Mouse (Mus musculus): ENCODE data around the gene D630003M21Rik. TPM values are rescaled to one million over a fixed set of nuclear protein-coding genes. Genes with fewer than 3 reads are reported as not detected.

Gene D630003M21Rik
- polyA plus RNA-seq, 1 experiment from 2014 or later = 2.4 TPM

- Histone ChIP-seq H3K9me3 (no peaks in the 10 kb centered on the region), H3K4me2 (peak overlapping the region; percentile 4; the same call in 1 of the 2 replicates), H3K27ac (replicated peaks) (no peak overlapping the region), H3K9ac (no peak overlapping the region), H3K4me3 (no peak overlapping the region), H3K27me3 (no peaks in the 10 kb centered on the region), H3K4me1 (replicated peaks) (peaks cover 8% of the 10 kb centered on the region; the same call in 1 of the 2 replicates), H3K36me3 (no peaks in the 10 kb centered on the region)
- 26% methylated on average over 10 of the region's 10 CpGs for WGBS
- ATAC-seq (ENCODE audit: low FRiP score, low read depth) = no peak
Observed at GRCm38 (mm10) chr2:158210958-158211357, 18.1 kb downstream of the D630003M21Rik start.

GRCm38 (mm10) chr2:158210503-158210902 lies 18.5 kb downstream of the D630003M21Rik start:
- no peak overlapping the region for H3K4me3 ChIP-seq
- H3K4me1 ChIP-seq (replicated peaks) = peaks cover 4% of the 10 kb centered on the region; the same call in 1 of the 2 replicates
- no peaks in the 10 kb centered on the region for H3K36me3 ChIP-seq
- H3K27me3 ChIP-seq = no peaks in the 10 kb centered on the region
- WGBS = 53% methylated on average over 4 of the region's 4 CpGs
- H3K9me3 ChIP-seq = no peaks in the 10 kb centered on the region
- no peak overlapping the region for H3K27ac ChIP-seq (replicated peaks)
- no peak overlapping the region for H3K9ac ChIP-seq
- ATAC-seq (ENCODE audit: low FRiP score, low read depth) = no peak
- no peak overlapping the region for H3K4me2 ChIP-seq

- no peak overlapping the region for H3K9ac ChIP-seq
- H3K4me1 ChIP-seq (replicated peaks) = peaks cover 6% of the 10 kb centered on the region; the same call in 1 of the 2 replicates
- H3K27ac ChIP-seq (replicated peaks) = no peak overlapping the region
- H3K4me2 ChIP-seq = no peak overlapping the region
- H3K9me3 ChIP-seq = no peaks in the 10 kb centered on the region
- no peak overlapping the region for H3K4me3 ChIP-seq
- H3K36me3 ChIP-seq = no peaks in the 10 kb centered on the region
- no peak for ATAC-seq (ENCODE audit: low FRiP score, low read depth)
- 69% methylated on average over 9 of the region's 9 CpGs for WGBS
- H3K27me3 ChIP-seq = no peaks in the 10 kb centered on the region
Observed at GRCm38 (mm10) chr2:158209776-158210175, 19.2 kb downstream of the D630003M21Rik start.

GRCm38 (mm10) chr2:158207848-158208247 lies 21.2 kb downstream of the D630003M21Rik start:
- 11% methylated on average over 12 of the region's 12 CpGs for WGBS
- H3K4me3 ChIP-seq = no peak overlapping the region
- H3K9me3 ChIP-seq = no peaks in the 10 kb centered on the region
- H3K27me3 ChIP-seq = no peaks in the 10 kb centered on the region
- no peak overlapping the region for H3K27ac ChIP-seq (replicated peaks)
- no peaks in the 10 kb centered on the region for H3K36me3 ChIP-seq
- H3K4me2 ChIP-seq = no peak overlapping the region
- 0 out of 2 replicates have a peak, but pooled peaks have one; percentile 14 for ATAC-seq (ENCODE audit: low FRiP score, low read depth)
- peaks cover 11% of the 10 kb centered on the region; the same call in 1 of the 2 replicates for H3K4me1 ChIP-seq (replicated peaks)
- H3K9ac ChIP-seq = no peak overlapping the region

- Histone ChIP-seq H3K9me3 (no peaks in the 10 kb centered on the region), H3K27me3 (no peaks in the 10 kb centered on the region), H3K9ac (no peak overlapping the region), H3K36me3 (no peaks in the 10 kb centered on the region), H3K4me2 (no peak overlapping the region), H3K4me3 (no peak overlapping the region), H3K4me1 (replicated peaks) (peaks cover 11% of the 10 kb centered on the region; the same call in 1 of the 2 replicates), H3K27ac (replicated peaks) (no peak overlapping the region)
- peak; percentile 66; the same call in 1 of the 2 replicates for ATAC-seq (ENCODE audit: low FRiP score, low read depth)
- WGBS = 8% methylated on average over 7 of the region's 7 CpGs
Observed at GRCm38 (mm10) chr2:158204114-158204513, 24.9 kb downstream of the D630003M21Rik start.

GRCm38 (mm10) chr2:158203686-158204085 lies 25.3 kb downstream of the D630003M21Rik start:
- Histone ChIP-seq H3K4me3 (no peak overlapping the region), H3K4me1 (replicated peaks) (peaks cover 11% of the 10 kb centered on the region; the same call in 1 of the 2 replicates), H3K4me2 (no peak overlapping the region), H3K36me3 (no peaks in the 10 kb centered on the region), H3K9me3 (no peaks in the 10 kb centered on the region), H3K27me3 (no peaks in the 10 kb centered on the region), H3K9ac (no peak overlapping the region), H3K27ac (replicated peaks) (no peak overlapping the region)
- WGBS = 83% methylated on average over 4 of the region's 4 CpGs
- ATAC-seq (ENCODE audit: low FRiP score, low read depth) = no peak

- H3K27me3 ChIP-seq = no peaks in the 10 kb centered on the region
- ATAC-seq (ENCODE audit: low FRiP score, low read depth) = no peak
- WGBS = 63% methylated on average over 3 of the region's 3 CpGs
Observed at GRCm38 (mm10) chr2:158199281-158199680, 29.7 kb downstream of the D630003M21Rik start.

GRCm38 (mm10) chr2:158198861-158199260 lies 30.2 kb downstream of the D630003M21Rik start:
- Histone ChIP-seq H3K9ac (no peak overlapping the region), H3K27ac (replicated peaks) (no peak overlapping the region), H3K4me2 (no peak overlapping the region), H3K4me1 (replicated peaks) (peaks cover 14% of the 10 kb centered on the region), H3K27me3 (no peaks in the 10 kb centered on the region), H3K36me3 (no peaks in the 10 kb centered on the region), H3K9me3 (no peaks in the 10 kb centered on the region), H3K4me3 (no peak overlapping the region)
- 87% methylated on average over 6 of the region's 6 CpGs for WGBS
- no peak for ATAC-seq (ENCODE audit: low FRiP score, low read depth)

More at GRCm38 (mm10) chr2:158199281-158199680, 29.7 kb downstream of the D630003M21Rik start:
- Histone ChIP-seq H3K4me3 (no peak overlapping the region), H3K9ac (no peak overlapping the region), H3K4me2 (no peak overlapping the region), H3K4me1 (replicated peaks) (peaks cover 10% of the 10 kb centered on the region), H3K9me3 (no peaks in the 10 kb centered on the region), H3K36me3 (no peaks in the 10 kb centered on the region), H3K27ac (replicated peaks) (no peak overlapping the region)

GRCm38 (mm10) chr2:158197971-158198370 lies 31.1 kb downstream of the D630003M21Rik start:
- H3K4me1 ChIP-seq (replicated peaks) = peaks cover 23% of the 10 kb centered on the region
- no peaks in the 10 kb centered on the region for H3K27me3 ChIP-seq
- no peaks in the 10 kb centered on the region for H3K36me3 ChIP-seq
- H3K9ac ChIP-seq = no peak overlapping the region
- no peak overlapping the region for H3K4me3 ChIP-seq
- no peak for ATAC-seq (ENCODE audit: low FRiP score, low read depth)
- 74% methylated on average over 5 of the region's 5 CpGs for WGBS
- no peaks in the 10 kb centered on the region for H3K9me3 ChIP-seq
- H3K27ac ChIP-seq (replicated peaks) = no peak overlapping the region
- H3K4me2 ChIP-seq = no peak overlapping the region

GRCm38 (mm10) chr2:158194945-158195640 lies 33.9 kb downstream of the D630003M21Rik start:
- Histone ChIP-seq H3K9ac (no peak overlapping the region), H3K4me2 (no peak overlapping the region), H3K36me3 (no peaks in the 10 kb centered on the region), H3K4me1 (replicated peaks) (peaks cover 24% of the 10 kb centered on the region), H3K9me3 (no peaks in the 10 kb centered on the region), H3K27ac (replicated peaks) (peak overlapping the region; percentile 64; the same call in 1 of the 2 replicates), H3K4me3 (no peak overlapping the region), H3K27me3 (no peaks in the 10 kb centered on the region)
- no peak for ATAC-seq (ENCODE audit: low FRiP score, low read depth)
- 16% methylated on average over 10 of the region's 10 CpGs for WGBS

GRCm38 (mm10) chr2:158193611-158194336 lies 35.2 kb downstream of the D630003M21Rik start:
- Histone ChIP-seq H3K4me1 (replicated peaks) (peaks cover 27% of the 10 kb centered on the region), H3K27me3 (no peaks in the 10 kb centered on the region), H3K4me2 (no peak overlapping the region), H3K36me3 (no peaks in the 10 kb centered on the region), H3K4me3 (no peak overlapping the region), H3K9me3 (no peaks in the 10 kb centered on the region), H3K27ac (replicated peaks) (peak overlapping the region; percentile 64), H3K9ac (no peak overlapping the region)
- peak; percentile 67 for ATAC-seq (ENCODE audit: low FRiP score, low read depth)
- WGBS = 26% methylated on average over 10 of the region's 10 CpGs

GRCm38 (mm10) chr2:158191098-158191497 lies 37.9 kb downstream of the D630003M21Rik start:
- Histone ChIP-seq H3K9me3 (no peaks in the 10 kb centered on the region), H3K36me3 (no peaks in the 10 kb centered on the region), H3K9ac (no peak overlapping the region), H3K4me2 (no peak overlapping the region), H3K4me3 (no peak overlapping the region), H3K4me1 (replicated peaks) (peaks cover 34% of the 10 kb centered on the region), H3K27ac (replicated peaks) (no peak overlapping the region), H3K27me3 (no peaks in the 10 kb centered on the region)
- WGBS = 61% methylated on average over 7 of the region's 7 CpGs
- ATAC-seq (ENCODE audit: low FRiP score, low read depth) = no peak

All from hindbrain, embryonic 15.5 days (tissue).